Mouse (Mus musculus) heart, postnatal 36 days (tissue): ENCODE data around the gene Mapk9. TPM values are rescaled to one million over a fixed set of nuclear protein-coding genes. Genes with fewer than 3 reads are reported as not detected.
A peak's percentile ranks its signal among the peaks of the same experiment; 100 is the strongest.

ENCODE experiments used
- DNase-seq, 2 experiments: peaks; one replicate each; pipeline ENCODE4 v3.0.0; 2021 to 2022
- intact Hi-C: fragments of 180-260 bp; cut with DNase I; formaldehyde crosslinking; loops from one replicate; pipeline ENCODE4 v1.15.1; 2025
- total RNA-seq, 2 experiments: library from RNA; stranded (reverse); gene quantifications; 2 replicates each; pipeline ENCODE4 v1.2.3; 2021

Mapk9 gene
- total RNA-seq, 2 experiments from 2014 or later, result 39.9 to 44.1 TPM

- DNase-seq, result no peak
Measured at GRCm38 (mm10) chr11:49837717-49838407, 8.7 kb upstream of the Mapk9 start.

GRCm38 (mm10) chr11:49840666-49841065 is 5.9 kb upstream of the Mapk9 start:
- intact Hi-C loops, result no loop called here
- DNase-seq, result no peak

More at GRCm38 (mm10) chr11:49837717-49838407, 8.7 kb upstream of the Mapk9 start:
- intact Hi-C loops, result no loop called here

GRCm38 (mm10) chr11:49841886-49842285 is 4.7 kb upstream of the Mapk9 start:
- intact Hi-C loops, result no loop called here
- no peak for DNase-seq

- intact Hi-C loops, result no loop called here
- DNase-seq, result no peak
Measured at GRCm38 (mm10) chr11:49842718-49843117, 3.8 kb upstream of the Mapk9 start.

- intact Hi-C loops, result loop anchor here (2.0 kb wide), 2 partner anchors 20 to 192 kb away; no protein-coding TSS in a partner anchor
- no peak for DNase-seq
Measured at GRCm38 (mm10) chr11:49844311-49844710, 2.2 kb upstream of the Mapk9 start.

GRCm38 (mm10) chr11:49844969-49845368 is 1.6 kb upstream of the Mapk9 start:
- intact Hi-C loops, result loop anchor here (1.0 to 5.0 kb wide), 4 partner anchors 20 to 192 kb away; partner anchors contain the start of gene Cnot6
- DNase-seq, result peak; percentile 65 to 74

GRCm38 (mm10) chr11:49845958-49846357 is 593 bp upstream of the Mapk9 start:
- intact Hi-C loops, result loop anchor here (1.0 to 5.0 kb wide), 4 partner anchors 21 to 193 kb away; partner anchors contain the start of gene Cnot6
- no peak for DNase-seq

GRCm38 (mm10) chr11:49847071-49847810 is 690 bp downstream of the Mapk9 start:
- intact Hi-C loops, result loop anchor here (5.0 kb wide), 1 partner anchor 135 kb away; the partner anchor contains the start of gene Cnot6
- no peak for DNase-seq

GRCm38 (mm10) chr11:49847811-49848078 is 1.2 kb downstream of the Mapk9 start:
- intact Hi-C loops, result loop anchor here (5.0 kb wide), 1 partner anchor 135 kb away; the partner anchor contains the start of gene Cnot6
- no peak for DNase-seq

GRCm38 (mm10) chr11:49848080-49848815 is 1.7 kb downstream of the Mapk9 start:
- intact Hi-C loops, result loop anchor here (5.0 kb wide), 1 partner anchor 136 kb away; the partner anchor contains the start of gene Cnot6
- DNase-seq, result no peak

GRCm38 (mm10) chr11:49850331-49850730 is 3.8 kb downstream of the Mapk9 start:
- intact Hi-C loops, result no loop called here
- no peak for DNase-seq

- intact Hi-C loops, result no loop called here
- DNase-seq, result no peak
Measured at GRCm38 (mm10) chr11:49855144-49855543, 8.6 kb downstream of the Mapk9 start.

- intact Hi-C loops, result no loop called here
- no peak for DNase-seq
Measured at GRCm38 (mm10) chr11:49861139-49861538, 14.6 kb downstream of the Mapk9 start.

GRCm38 (mm10) chr11:49863926-49864325 is 17.4 kb downstream of the Mapk9 start:
- no peak for DNase-seq
- intact Hi-C loops, result no loop called here

- intact Hi-C loops, result no loop called here
- no peak for DNase-seq
Measured at GRCm38 (mm10) chr11:49867320-49867719, 20.8 kb downstream of the Mapk9 start.

GRCm38 (mm10) chr11:49869762-49870161 is 23.2 kb downstream of the Mapk9 start:
- DNase-seq, result peak; percentile 57 to 58
- intact Hi-C loops, result loop anchor here (1.0 to 2.0 kb wide), 3 partner anchors 44 to 217 kb away; no protein-coding TSS in a partner anchor

- intact Hi-C loops, result no loop called here
- peak; percentile 16 to 23 for DNase-seq
Measured at GRCm38 (mm10) chr11:49871914-49872313, 25.4 kb downstream of the Mapk9 start.

- intact Hi-C loops, result no loop called here
- no peak for DNase-seq
Measured at GRCm38 (mm10) chr11:49872779-49873178, 26.2 kb downstream of the Mapk9 start.

GRCm38 (mm10) chr11:49876948-49877817 is 30.6 kb downstream of the Mapk9 start:
- DNase-seq, result peak in 1 of 2 experiments; percentile 10
- intact Hi-C loops, result no loop called here
